Mouse (Mus musculus) erythroblast, embryonic 14.5 days (primary cell): ENCODE measurements around the gene Ccn1.

Experiments
- GATA1 ChIP-seq: IDR thresholded peaks from 2 replicates; pipeline ENCODE4 v1.6.1; 2012; ENCODE audit warnings: low read length, inconsistent platforms, mixed read lengths
- TAL1 ChIP-seq: IDR thresholded peaks from 3 replicates; pipeline ENCODE4 v1.6.1; 2012; ENCODE audit warnings: low read length, inconsistent platforms, mixed read lengths

- no peak for TF ChIP-seq TAL1
- no peak for TF ChIP-seq GATA1
Observed at GRCm38 (mm10) chr3:145691415-145691814, 41.6 kb upstream of the Ccn1 start.
